In the genomic region with DNA sequence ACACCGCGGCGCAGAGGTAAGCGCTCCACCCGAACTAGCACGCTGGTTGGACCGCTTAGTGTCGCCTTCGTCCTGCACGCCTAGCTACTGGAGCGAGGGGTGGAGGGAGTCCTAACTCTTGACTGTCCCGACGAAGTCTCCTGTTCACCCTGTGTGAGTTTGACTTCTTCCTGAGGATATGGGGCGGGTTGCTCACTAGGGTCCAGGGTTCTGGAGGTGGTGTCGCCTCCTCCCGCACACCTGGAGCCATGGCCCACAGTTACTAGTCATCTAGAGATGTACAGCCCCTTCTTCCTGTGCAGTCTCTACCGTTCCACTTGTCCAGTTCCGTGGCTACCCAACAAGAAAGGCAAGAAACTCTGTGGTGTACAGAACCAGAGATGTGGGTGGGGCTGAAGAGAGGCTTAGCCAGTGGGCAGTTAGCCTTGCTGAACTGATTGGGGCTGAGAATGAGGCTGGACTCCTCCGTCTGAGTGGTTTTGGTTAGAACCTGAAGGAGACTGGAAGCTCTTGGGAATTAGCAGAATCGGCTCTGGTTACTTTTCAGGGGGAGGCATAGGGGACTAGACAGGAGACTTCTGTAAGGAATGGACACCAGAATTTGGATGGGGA, we compare ENCODE assay signal across 8 mouse cellular contexts. TPM values are rescaled to one million over a fixed set of nuclear protein-coding genes. Genes with fewer than 3 reads are reported as not detected.
DNase-seq lines count a peak whose midpoint lies in the region; ATAC-seq and TF ChIP-seq lines count a peak whose summit lies in the region.

No protein-coding gene starts in this region.

- TF ChIP-seq POLR2A in cortical plate, adult 2 months (IDR thresholded peaks at IDR 0.05; ENCODE audit: extremely low read depth, insufficient read depth, low read length), result no peak

- H3K27me3 ChIP-seq in heart, embryonic 14.5 days (ENCODE audit: control insufficient read depth, insufficient read depth, low read length), result peaks cover 54% of the 10 kb centered on the region
- H3K27me3 ChIP-seq in hindbrain, embryonic 15.5 days, result no peaks in the 10 kb centered on the region
- no peaks in the 10 kb centered on the region; the same call in 1 of the 2 replicates for H3K27me3 ChIP-seq in midbrain, embryonic 15.5 days (replicated peaks)

- DNase-seq in heart, adult 9 months (ENCODE audit: low spot score in 2 of 2), result no peak
- DNase-seq in yolk sac, embryonic 10.5 days (ENCODE audit: low spot score), result no peak
- DNase-seq in adipocyte (ENCODE audit: low spot score), result no peak

- H3K9ac ChIP-seq in heart, embryonic 14.5 days (ENCODE audit: low read length), result peak overlapping the region; percentile 80
- H3K9ac ChIP-seq in hindbrain, embryonic 15.5 days, result peak overlapping the region; percentile 78
- H3K9ac ChIP-seq in midbrain, embryonic 15.5 days, result peak overlapping the region; percentile 79

- H3K4me3 ChIP-seq in heart, embryonic 14.5 days (ENCODE audit: control insufficient read depth in 1 of 2, insufficient read depth in 1 of 2, low read depth in 1 of 2, low read length in 2 of 2), result peak overlapping the region; percentile 60 to 65
- H3K4me3 ChIP-seq in cortical plate, adult 2 months (ENCODE audit: insufficient read depth, low read length), result peak overlapping the region; percentile 51
- H3K4me3 ChIP-seq in hindbrain, embryonic 15.5 days, result peak overlapping the region; percentile 66
- peak overlapping the region; percentile 74 for H3K4me3 ChIP-seq in midbrain, embryonic 15.5 days

- TF ChIP-seq CTCF in cortical plate, adult 2 months (IDR thresholded peaks at IDR 0.05; ENCODE audit: extremely low read depth, insufficient read depth, low read length), result no peak

- H3K9me3 ChIP-seq in heart, embryonic 14.5 days (ENCODE audit: control insufficient read depth, low read length), result no peaks in the 10 kb centered on the region
- H3K9me3 ChIP-seq in hindbrain, embryonic 15.5 days, result no peaks in the 10 kb centered on the region
- H3K9me3 ChIP-seq in midbrain, embryonic 15.5 days, result no peaks in the 10 kb centered on the region

- H3K27ac ChIP-seq in heart, embryonic 14.5 days (replicated peaks in 1 of 2; ENCODE audit: control insufficient read depth in 1 of 2, insufficient read depth in 1 of 2, low read depth in 2 of 2, low read length in 2 of 2), result no peak overlapping the region
- no peak overlapping the region for H3K27ac ChIP-seq in cortical plate, adult 2 months (ENCODE audit: insufficient read depth, low read length)
- H3K27ac ChIP-seq in hindbrain, embryonic 15.5 days (replicated peaks), result no peak overlapping the region
- H3K27ac ChIP-seq in midbrain, embryonic 15.5 days, result no peak overlapping the region

- peak overlapping the region; percentile 89 for H3K4me2 ChIP-seq in heart, embryonic 14.5 days (ENCODE audit: low read length)
- peak overlapping the region; percentile 83 for H3K4me2 ChIP-seq in hindbrain, embryonic 15.5 days
- H3K4me2 ChIP-seq in midbrain, embryonic 15.5 days, result peak overlapping the region; percentile 72

- peaks cover 4 to 9% of the 10 kb centered on the region in 2 experiments; a peak in 3 of 4 replicates for H3K4me1 ChIP-seq in heart, embryonic 14.5 days (ENCODE audit: control insufficient read depth in 2 of 2, insufficient read depth in 2 of 2, low read length in 2 of 2)
- no peaks in the 10 kb centered on the region for H3K4me1 ChIP-seq in cortical plate, adult 2 months (ENCODE audit: control insufficient read depth, insufficient read depth, low read length)
- H3K4me1 ChIP-seq in hindbrain, embryonic 15.5 days (replicated peaks), result peaks cover 38% of the 10 kb centered on the region
- peaks cover 33% of the 10 kb centered on the region for H3K4me1 ChIP-seq in midbrain, embryonic 15.5 days

- no peaks in the 10 kb centered on the region for H3K36me3 ChIP-seq in heart, embryonic 14.5 days (ENCODE audit: control insufficient read depth, insufficient read depth, low read length)
- H3K36me3 ChIP-seq in hindbrain, embryonic 15.5 days, result no peaks in the 10 kb centered on the region
- H3K36me3 ChIP-seq in midbrain, embryonic 15.5 days (replicated peaks), result no peaks in the 10 kb centered on the region

- WGBS in heart, embryonic 14.5 days, result 5% methylated on average over 20 of the region's 20 CpGs
- 2% methylated on average over 20 of the region's 20 CpGs for WGBS in hindbrain, embryonic 15.5 days
- WGBS in midbrain, embryonic 15.5 days, result 3% methylated on average over 20 of the region's 20 CpGs

- ATAC-seq in heart, embryonic 14.5 days (ENCODE audit: insufficient number of reproducible peaks, insufficient read depth, low FRiP score, low read depth), result 0 out of 2 replicates have a peak, but pooled peaks have one; percentile 3
- peak; percentile 8; the same call in 1 of the 2 replicates for ATAC-seq in hindbrain, embryonic 15.5 days (ENCODE audit: low FRiP score, low read depth)
- ATAC-seq in midbrain, embryonic 15.5 days (replicated peaks), result peak; percentile 43; the same call in 1 of the 2 replicates
- ATAC-seq in frontal cortex, adult (ENCODE audit: low TSS enrichment), result no peak

RNA-seq across cellular contexts. Expression of gene Ebf4, which starts 1.3 kb away (rescaled TPM):
- 0.71 and 0.93 TPM in 2 replicates for polyA plus RNA-seq in heart, embryonic 14.5 days (2014; fragmentation: Nextera tagmentation; extraction: Ambion mirVana)
- polyA plus RNA-seq in cortical plate, adult 2 months (2012; rRNA removed), result 13.0 and 16.1 TPM in 2 replicates
- polyA plus RNA-seq in hindbrain, embryonic 15.5 days (2015; fragmentation: Nextera tagmentation; extraction: Ambion mirVana), result 7.0 and 7.5 TPM in 2 replicates
- 5.8 and 6.3 TPM in 2 replicates for polyA plus RNA-seq in midbrain, embryonic 15.5 days (2015; fragmentation: Nextera tagmentation; extraction: Ambion mirVana)

RNA-seq across cellular contexts. Expression of gene Idh3b, which starts 11.9 kb away (rescaled TPM):
- polyA plus RNA-seq in heart, embryonic 14.5 days (2014; fragmentation: Nextera tagmentation; extraction: Ambion mirVana), result 326 and 327 TPM in 2 replicates
- polyA plus RNA-seq in cortical plate, adult 2 months (2012; rRNA removed), result 353 and 375 TPM in 2 replicates
- 183 and 194 TPM in 2 replicates for polyA plus RNA-seq in hindbrain, embryonic 15.5 days (2015; fragmentation: Nextera tagmentation; extraction: Ambion mirVana)
- 184 and 188 TPM in 2 replicates for polyA plus RNA-seq in midbrain, embryonic 15.5 days (2015; fragmentation: Nextera tagmentation; extraction: Ambion mirVana)

RNA-seq across cellular contexts. Expression of gene Nop56, which starts 22.0 kb away (rescaled TPM):
- 110 and 124 TPM in 2 replicates for polyA plus RNA-seq in heart, embryonic 14.5 days (2014; fragmentation: Nextera tagmentation; extraction: Ambion mirVana)
- 144 and 146 TPM in 2 replicates for polyA plus RNA-seq in cortical plate, adult 2 months (2012; rRNA removed)
- polyA plus RNA-seq in hindbrain, embryonic 15.5 days (2015; fragmentation: Nextera tagmentation; extraction: Ambion mirVana), result 225 and 240 TPM in 2 replicates
- 237 and 244 TPM in 2 replicates for polyA plus RNA-seq in midbrain, embryonic 15.5 days (2015; fragmentation: Nextera tagmentation; extraction: Ambion mirVana)
